Mouse (Mus musculus) kidney, adult 2 months (tissue): ENCODE measurements around the gene Elfn1. TPM values are rescaled to one million over a fixed set of nuclear protein-coding genes. Genes with fewer than 3 reads are reported as not detected.

Experiments used
- DNase-seq: peaks from one replicate; pipeline ENCODE4 v3.0.0; 2021
- H3K27ac ChIP-seq: fragments of 200-500 bp; 2 replicates; pipeline ENCODE4 v1.5.1; 2012; ENCODE audit warnings: low read depth, low read length, control low read depth, inconsistent platforms; ENCODE audit not compliant: insufficient read depth
- H3K27me3 ChIP-seq: fragments of 200-500 bp; replicated peaks from 2 replicates; pipeline ENCODE4 v1.6.1; 2012; ENCODE audit warnings: mild to moderate bottlenecking, moderate library complexity, low read length, inconsistent platforms; ENCODE audit not compliant: control insufficient read depth, insufficient read depth
- H3K36me3 ChIP-seq: fragments of 200-500 bp; 2 replicates; pipeline ENCODE4 v1.6.1; 2012; ENCODE audit warnings: mild to moderate bottlenecking, moderate library complexity, low read length, inconsistent platforms; ENCODE audit not compliant: control insufficient read depth, insufficient read depth
- H3K4me1 ChIP-seq: fragments of 200-500 bp; 2 replicates; pipeline ENCODE4 v1.6.1; 2011; ENCODE audit warnings: low read length; ENCODE audit not compliant: control insufficient read depth, insufficient read depth
- H3K4me3 ChIP-seq: fragments of 200-500 bp; 2 replicates; pipeline ENCODE4 v1.5.1; 2011; ENCODE audit warnings: mild to moderate bottlenecking, low read depth, low read length, control low read depth; ENCODE audit not compliant: insufficient read depth
- CTCF ChIP-seq: fragments of 200-500 bp; conservative IDR thresholded peaks from 2 replicates; pipeline ENCODE4 v1.5.1; 2011; ENCODE audit warnings: low read depth, mild to moderate bottlenecking, control low read depth, low read length, moderate library complexity, mixed read lengths; ENCODE audit not compliant: insufficient read depth, insufficient read length
- POLR2A ChIP-seq: fragments of 200-500 bp; IDR thresholded peaks from one replicate; pipeline ENCODE4 v1.6.1; 2011; ENCODE audit warnings: low read depth, low read length, control low read depth
- WGBS: fragments of 180-500 bp; shearing (Covaris S2); methylation state at CpG from one replicate; pipeline ENCODE4 v1.1.7; 2018; 5-methylcytosine and 5-hydroxymethylcytosine counted together
- polyA plus RNA-seq: library from polyadenylated mRNA; depleted of rRNA; stranded (reverse); fragments of >200 nt; gene quantifications from 2 replicates; pipeline ENCODE4 v1.2.3, GENCODE M21; 2012

Elfn1 gene
- polyA plus RNA-seq, 1 experiment, result 10.3 TPM

- no peaks in the 10 kb centered on the region for H3K27me3 ChIP-seq
- DNase-seq, result no peak
- H3K36me3 ChIP-seq, result no peaks in the 10 kb centered on the region
- no peaks in the 10 kb centered on the region for H3K4me1 ChIP-seq
- H3K27ac ChIP-seq, result no peak overlapping the region
- H3K4me3 ChIP-seq, result no peak overlapping the region
- 84% methylated on average over 3 of the region's 3 CpGs for WGBS
- TF ChIP-seq POLR2A, result no peak
- no peak for TF ChIP-seq CTCF
Measured at GRCm38 (mm10) chr5:140010405-140010804, 102.7 kb downstream of the Elfn1 start.

GRCm38 (mm10) chr5:140012286-140012967 is 104.7 kb downstream of the Elfn1 start:
- no peak overlapping the region for H3K27ac ChIP-seq
- WGBS, result 93% methylated on average over 12 of the region's 12 CpGs
- DNase-seq, result no peak
- no peak overlapping the region for H3K4me3 ChIP-seq
- H3K27me3 ChIP-seq, result no peaks in the 10 kb centered on the region
- H3K36me3 ChIP-seq, result no peaks in the 10 kb centered on the region
- TF ChIP-seq POLR2A (no peak), CTCF (no peak)
- H3K4me1 ChIP-seq, result no peaks in the 10 kb centered on the region

GRCm38 (mm10) chr5:140013652-140014051 is 105.9 kb downstream of the Elfn1 start:
- no peaks in the 10 kb centered on the region for H3K36me3 ChIP-seq
- no peak overlapping the region for H3K27ac ChIP-seq
- no peaks in the 10 kb centered on the region for H3K4me1 ChIP-seq
- DNase-seq, result no peak
- TF ChIP-seq CTCF, result no peak
- no peak for TF ChIP-seq POLR2A
- WGBS, result 78% methylated on average over 5 of the region's 5 CpGs
- H3K4me3 ChIP-seq, result no peak overlapping the region
- H3K27me3 ChIP-seq, result no peaks in the 10 kb centered on the region

GRCm38 (mm10) chr5:140016896-140017295 is 109.2 kb downstream of the Elfn1 start:
- no peaks in the 10 kb centered on the region for H3K27me3 ChIP-seq
- no peak overlapping the region for H3K4me3 ChIP-seq
- H3K27ac ChIP-seq, result no peak overlapping the region
- H3K36me3 ChIP-seq, result no peaks in the 10 kb centered on the region
- DNase-seq, result no peak
- H3K4me1 ChIP-seq, result no peaks in the 10 kb centered on the region
- WGBS, result 93% methylated on average over 1 of the region's 1 CpGs
- TF ChIP-seq CTCF, result no peak

GRCm38 (mm10) chr5:140018780-140019179 is 111.0 kb downstream of the Elfn1 start:
- no peaks in the 10 kb centered on the region for H3K4me1 ChIP-seq
- H3K27ac ChIP-seq, result no peak overlapping the region
- no peaks in the 10 kb centered on the region for H3K36me3 ChIP-seq
- TF ChIP-seq POLR2A (no peak), CTCF (no peak)
- H3K27me3 ChIP-seq, result no peaks in the 10 kb centered on the region
- 95% methylated on average over 7 of the region's 7 CpGs for WGBS
- DNase-seq, result no peak
- no peak overlapping the region for H3K4me3 ChIP-seq

- no peaks in the 10 kb centered on the region for H3K27me3 ChIP-seq
- H3K4me3 ChIP-seq, result no peak overlapping the region
- no peaks in the 10 kb centered on the region for H3K36me3 ChIP-seq
- WGBS, result 97% methylated on average over 1 of the region's 1 CpGs
- H3K27ac ChIP-seq, result no peak overlapping the region
- no peak for DNase-seq
- TF ChIP-seq POLR2A (no peak), CTCF (no peak)
- H3K4me1 ChIP-seq, result peaks cover 3% of the 10 kb centered on the region; the same call in 1 of the 2 replicates
Measured at GRCm38 (mm10) chr5:140019616-140020015, 111.9 kb downstream of the Elfn1 start.

- H3K4me1 ChIP-seq, result peaks cover 12% of the 10 kb centered on the region; the same call in 1 of the 2 replicates
- TF ChIP-seq POLR2A, result no peak
- TF ChIP-seq CTCF, result no peak
- DNase-seq, result no peak
- no peaks in the 10 kb centered on the region for H3K36me3 ChIP-seq
- no peaks in the 10 kb centered on the region for H3K27me3 ChIP-seq
- 92% methylated on average over 10 of the region's 10 CpGs for WGBS
- H3K27ac ChIP-seq, result no peak overlapping the region
- no peak overlapping the region for H3K4me3 ChIP-seq
Measured at GRCm38 (mm10) chr5:140021755-140022154, 114.0 kb downstream of the Elfn1 start.
